Comparison of ENCODE assay signal across 11 mouse cellular contexts in the genomic region with DNA sequence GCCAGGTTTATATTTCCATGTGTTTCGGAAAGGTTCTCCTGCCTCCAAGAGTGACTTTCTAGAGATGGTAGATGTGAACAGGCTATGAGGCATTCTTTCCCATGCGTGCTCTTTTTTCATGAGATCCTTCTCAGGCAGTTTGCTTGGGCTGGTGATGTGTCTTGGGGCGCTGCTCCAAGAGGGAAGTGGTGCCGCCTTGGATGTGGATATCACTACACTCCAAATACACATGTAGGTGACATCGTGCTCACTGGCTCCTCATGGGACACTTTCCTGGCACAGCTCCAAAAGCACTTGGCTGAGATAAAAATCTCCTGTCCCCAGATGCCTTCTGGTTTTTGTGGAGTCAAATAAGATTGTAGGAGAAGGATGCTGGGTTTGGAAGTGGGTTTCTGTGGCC. TPM values are rescaled to one million over a fixed set of nuclear protein-coding genes. Genes with fewer than 3 reads are reported as not detected.
DNase-seq lines count a peak whose midpoint lies in the region; ATAC-seq lines count a peak whose summit lies in the region.
"Had no signal": no experiment of that assay in that cellular context is flagged by ENCODE, and none has a peak within 500 bp of the region (broad histone marks: within the 10 kb centered on the region; RNA-seq: fewer than 3 reads in every experiment).

No protein-coding gene starts in this region.

- H3K4me3 ChIP-seq in forebrain, embryonic 15.5 days = no peak overlapping the region
- H3K4me3 ChIP-seq in forebrain, embryonic 11.5 days (ENCODE audit: low read depth, low read length) = no peak overlapping the region
- no peak overlapping the region for H3K4me3 ChIP-seq in lung, embryonic 15.5 days
- H3K4me3 ChIP-seq: embryonic facial prominence, embryonic 13.5 days; hindbrain, embryonic 12.5 days had no signal

- H3K27me3 ChIP-seq in forebrain, embryonic 15.5 days = no peaks in the 10 kb centered on the region
- no peaks in the 10 kb centered on the region for H3K27me3 ChIP-seq in forebrain, embryonic 11.5 days (ENCODE audit: control insufficient read depth, insufficient read depth, low read length)
- H3K27me3 ChIP-seq in lung, embryonic 15.5 days = no peaks in the 10 kb centered on the region
- H3K27me3 ChIP-seq: embryonic facial prominence, embryonic 13.5 days; hindbrain, embryonic 12.5 days had no signal

- H3K36me3 ChIP-seq in forebrain, embryonic 15.5 days = no peaks in the 10 kb centered on the region
- no peaks in the 10 kb centered on the region for H3K36me3 ChIP-seq in forebrain, embryonic 11.5 days (ENCODE audit: control insufficient read depth, insufficient read depth, low read length)
- H3K36me3 ChIP-seq in lung, embryonic 15.5 days = no peaks in the 10 kb centered on the region
- H3K36me3 ChIP-seq: embryonic facial prominence, embryonic 13.5 days; hindbrain, embryonic 12.5 days had no signal

- ATAC-seq in forebrain, embryonic 15.5 days (replicated peaks) = no peak
- no peak for ATAC-seq in forebrain, embryonic 11.5 days (replicated peaks; ENCODE audit: low FRiP score)
- no peak for ATAC-seq in lung, embryonic 15.5 days (ENCODE audit: borderline replicate concordance, extremely low read depth, low FRiP score, low TSS enrichment)
- ATAC-seq: midbrain, embryonic 16.5 days had no signal

- H3K9me3 ChIP-seq in forebrain, embryonic 15.5 days = no peaks in the 10 kb centered on the region
- H3K9me3 ChIP-seq in forebrain, embryonic 11.5 days (ENCODE audit: control insufficient read depth, low read length) = no peaks in the 10 kb centered on the region
- H3K9me3 ChIP-seq in lung, embryonic 15.5 days = no peaks in the 10 kb centered on the region
- H3K9me3 ChIP-seq: embryonic facial prominence, embryonic 13.5 days; hindbrain, embryonic 12.5 days had no signal

- DNase-seq in forebrain, embryonic 11.5 days (ENCODE audit: low spot score) = no peak
- DNase-seq in lung, adult 18-20 months = no peak
- DNase-seq in gastrocnemius, adult 18-20 months (ENCODE audit: low spot score) = peak; percentile 88
- peak; percentile 40 for DNase-seq in lung, postnatal 36 days
- no peak for DNase-seq in thymus, postnatal 4 days
- no peak for DNase-seq in layer of hippocampus, adult 9-11 months

- H3K27ac ChIP-seq in forebrain, embryonic 15.5 days (replicated peaks) = 0 out of 2 replicates have a peak overlapping the region, but pooled peaks have one; percentile 14
- no peak overlapping the region for H3K27ac ChIP-seq in forebrain, embryonic 11.5 days (ENCODE audit: low read depth, low read length)
- 0 out of 2 replicates have a peak overlapping the region, but pooled peaks have one; percentile 10 for H3K27ac ChIP-seq in lung, embryonic 15.5 days
- H3K27ac ChIP-seq: embryonic facial prominence, embryonic 13.5 days; hindbrain, embryonic 12.5 days had no signal

- 66% methylated on average over 5 of the region's 5 CpGs for WGBS in forebrain, embryonic 15.5 days
- WGBS in forebrain, embryonic 11.5 days = 92% methylated on average over 5 of the region's 5 CpGs
- 40% methylated on average over 5 of the region's 5 CpGs for WGBS in lung, embryonic 15.5 days

- H3K4me1 ChIP-seq in forebrain, embryonic 15.5 days = peaks cover 14% of the 10 kb centered on the region
- no peaks in the 10 kb centered on the region for H3K4me1 ChIP-seq in forebrain, embryonic 11.5 days (replicated peaks; ENCODE audit: control insufficient read depth, insufficient read depth, low read length)
- H3K4me1 ChIP-seq in lung, embryonic 15.5 days = peaks cover 10% of the 10 kb centered on the region
- H3K4me1 ChIP-seq: hindbrain, embryonic 12.5 days had no signal

- H3K9ac ChIP-seq in forebrain, embryonic 15.5 days (replicated peaks) = no peak overlapping the region
- H3K9ac ChIP-seq in forebrain, embryonic 11.5 days (ENCODE audit: low read length) = no peak overlapping the region
- no peak overlapping the region for H3K9ac ChIP-seq in lung, embryonic 15.5 days
- H3K9ac ChIP-seq: embryonic facial prominence, embryonic 13.5 days; hindbrain, embryonic 12.5 days had no signal

- no peak overlapping the region for H3K4me2 ChIP-seq in forebrain, embryonic 15.5 days (replicated peaks)
- no peak overlapping the region for H3K4me2 ChIP-seq in forebrain, embryonic 11.5 days (ENCODE audit: low read depth, low read length, severe bottlenecking)
- no peak overlapping the region for H3K4me2 ChIP-seq in lung, embryonic 15.5 days
- H3K4me2 ChIP-seq: embryonic facial prominence, embryonic 13.5 days; hindbrain, embryonic 12.5 days had no signal

RNA-seq across cellular contexts. Expression of gene Xylt1, which starts 31.6 kb away (rescaled TPM):
- 2.0 and 2.5 TPM in 2 replicates for polyA plus RNA-seq in forebrain, embryonic 15.5 days (2015; fragmentation: Nextera tagmentation; extraction: Ambion mirVana)
- 4.6 TPM in 2 replicates for polyA plus RNA-seq in forebrain, embryonic 11.5 days (2014; fragmentation: Nextera tagmentation; extraction: Ambion mirVana)
- polyA plus RNA-seq in lung, embryonic 15.5 days (2015; fragmentation: Nextera tagmentation; extraction: Ambion mirVana) = 0.81 and 1.0 TPM in 2 replicates
- 1 to 10 TPM; 8.2 to 9.3 TPM for total RNA-seq in gastrocnemius, adult 18-20 months (2021)

Comparison
In these comparisons a context has a peak if more than half of its experiments do, and no peak if none do; other contexts are left out.
1. DNase-seq: peak in gastrocnemius, adult 18-20 months (single experiment) and lung, postnatal 36 days (single experiment); none in forebrain, embryonic 11.5 days (single experiment), lung, adult 18-20 months (0 of 2), thymus, postnatal 4 days (single experiment) and layer of hippocampus, adult 9-11 months (single experiment).